Mouse (Mus musculus) spleen, adult 12 weeks (tissue): ENCODE results near the gene Doc2g.
A peak's percentile ranks its signal among the peaks of the same experiment; 100 is the strongest.
"Not testable (repeated sequence)": the region's sequence is repeated elsewhere in the genome, so short reads cannot be mapped to it uniquely, and the experiment has no call there.

Source experiments
- DNase-seq: peaks from one replicate; pipeline ENCODE4 v3.0.0; 2022; ENCODE audit warnings: low spot score

The Doc2g gene

DNA sequence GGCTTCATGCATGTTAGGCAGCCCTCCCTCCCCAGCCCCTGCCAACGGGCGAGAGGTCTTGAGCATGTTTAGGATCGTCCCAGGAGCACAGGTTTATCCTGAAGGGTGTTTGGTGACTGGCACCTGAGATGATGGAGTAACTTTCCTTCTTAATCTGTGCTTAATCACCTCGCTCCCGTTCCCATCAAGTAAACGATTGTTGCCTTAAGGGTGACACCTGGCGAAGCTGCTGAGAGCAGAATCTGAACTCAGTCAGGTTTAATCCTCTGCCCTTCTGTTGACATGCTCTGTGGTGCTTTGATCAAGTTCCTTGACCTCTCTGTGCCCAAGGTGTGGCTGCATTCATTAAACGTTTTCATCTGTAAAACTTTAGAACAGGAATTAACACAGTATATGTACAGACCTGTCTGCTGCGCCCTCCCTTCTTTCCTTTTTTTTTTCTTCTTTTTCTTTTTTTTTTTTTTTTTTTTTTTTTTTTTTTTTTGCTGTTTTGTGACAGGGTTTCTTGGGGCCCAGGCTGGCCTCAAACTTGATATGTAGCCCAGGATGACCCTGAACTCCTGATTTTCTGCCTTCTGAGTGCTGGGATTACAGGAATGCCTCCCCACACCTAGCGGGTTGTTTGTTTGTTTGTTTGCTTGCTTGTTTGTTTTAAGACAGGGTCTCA lies 14.9 kb downstream of the Doc2g start:
- no peak for DNase-seq

DNA sequence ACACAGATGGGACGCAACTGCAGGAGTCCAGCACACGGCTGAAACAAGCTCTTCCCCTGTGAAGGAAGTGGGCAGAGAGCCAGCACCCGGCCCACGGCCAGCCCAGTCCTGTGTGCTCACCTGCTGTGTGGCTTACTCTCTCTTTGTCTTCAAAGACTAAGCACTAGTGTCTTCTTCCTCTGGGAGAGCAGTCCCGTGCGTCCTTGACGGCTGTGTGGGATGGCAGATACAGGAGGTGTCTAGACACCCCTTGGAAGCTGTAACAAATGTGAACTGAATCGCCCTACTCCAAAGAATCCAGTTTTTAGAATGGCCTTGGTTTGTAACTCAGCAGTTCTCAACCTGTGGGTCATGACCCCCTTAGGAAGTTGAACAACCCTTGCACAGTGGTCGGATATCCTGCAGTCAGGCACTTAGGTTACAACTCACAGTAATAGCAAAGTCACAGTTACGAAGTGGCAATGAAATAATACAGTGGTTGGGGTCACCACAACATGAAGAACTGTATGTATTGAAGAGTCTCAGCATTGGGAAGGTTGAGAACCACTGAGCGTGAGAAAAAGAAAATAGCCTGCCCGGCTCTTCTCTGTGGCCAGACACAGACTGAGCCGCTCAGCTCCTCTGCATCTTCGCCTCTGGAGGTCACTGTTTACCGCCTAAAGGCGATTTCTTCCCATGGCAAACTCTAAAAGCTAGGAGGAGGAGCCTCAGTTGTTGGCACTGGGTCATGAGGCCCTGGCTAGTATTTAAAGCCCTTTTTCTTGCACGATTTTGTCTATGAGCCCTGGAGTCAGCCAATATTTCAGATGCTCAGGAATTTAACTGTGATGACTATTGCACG lies 15.8 kb downstream of the Doc2g start:
- peak; percentile 64 for DNase-seq

DNA sequence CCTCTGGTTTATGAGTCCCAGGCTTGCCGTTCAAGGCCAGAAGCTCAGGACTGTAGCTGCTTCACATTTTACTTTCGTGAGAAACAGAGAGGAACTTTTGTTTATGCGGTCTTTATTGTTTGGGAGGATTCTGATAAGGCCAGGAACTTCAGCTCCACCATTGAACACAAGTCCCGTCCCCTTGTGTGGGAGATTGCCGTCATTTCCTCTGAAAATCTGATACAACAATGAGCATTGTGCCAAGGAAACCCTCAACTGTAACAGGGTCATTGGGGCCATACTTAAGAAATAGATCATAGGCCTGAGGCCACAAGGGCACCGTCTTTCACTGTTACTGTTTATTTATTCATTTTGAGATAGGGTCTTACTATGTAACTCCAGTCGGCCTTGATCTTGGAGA lies 20.1 kb downstream of the Doc2g start:
- no peak for DNase-seq

DNA sequence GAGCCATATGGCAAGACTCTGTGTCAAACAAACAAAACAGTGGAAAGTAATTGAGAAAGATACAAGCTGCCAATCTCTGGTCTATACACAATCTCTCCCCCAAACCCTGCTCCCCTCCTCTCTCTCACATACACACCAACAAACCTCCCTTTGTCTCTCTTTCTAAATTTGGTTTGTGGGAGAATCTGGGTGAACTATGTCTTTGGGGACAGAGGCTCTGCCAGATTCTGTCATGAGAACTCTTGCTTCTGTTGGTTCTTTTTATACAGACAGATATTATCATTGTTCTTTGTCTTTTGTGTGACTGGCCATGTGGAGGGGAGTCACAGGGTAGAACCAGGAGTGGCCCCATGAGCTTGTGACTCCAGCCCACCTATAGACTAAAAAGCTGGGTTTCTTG lies 24.5 kb downstream of the Doc2g start:
- no peak for DNase-seq

DNA sequence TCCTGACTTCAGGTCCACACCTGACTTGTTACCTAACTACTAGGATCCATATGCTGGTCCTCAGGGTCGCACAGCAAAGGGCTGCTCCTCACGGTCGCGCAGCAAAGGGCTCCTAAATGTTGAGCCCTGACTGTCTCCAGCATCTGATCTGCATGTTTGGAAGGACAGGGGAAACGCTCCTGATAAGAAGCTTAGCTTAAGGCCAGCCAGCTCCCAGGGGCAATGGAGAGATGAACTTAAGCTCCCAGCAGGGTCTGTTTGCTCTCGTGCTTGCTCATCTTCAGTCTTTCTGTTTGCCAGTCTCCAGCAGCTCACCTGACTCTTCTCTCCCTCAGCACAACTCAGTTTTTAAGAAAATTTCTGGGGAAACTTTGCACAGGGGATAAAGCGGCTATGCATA lies 29.6 kb downstream of the Doc2g start:
- DNase-seq = no peak

DNA sequence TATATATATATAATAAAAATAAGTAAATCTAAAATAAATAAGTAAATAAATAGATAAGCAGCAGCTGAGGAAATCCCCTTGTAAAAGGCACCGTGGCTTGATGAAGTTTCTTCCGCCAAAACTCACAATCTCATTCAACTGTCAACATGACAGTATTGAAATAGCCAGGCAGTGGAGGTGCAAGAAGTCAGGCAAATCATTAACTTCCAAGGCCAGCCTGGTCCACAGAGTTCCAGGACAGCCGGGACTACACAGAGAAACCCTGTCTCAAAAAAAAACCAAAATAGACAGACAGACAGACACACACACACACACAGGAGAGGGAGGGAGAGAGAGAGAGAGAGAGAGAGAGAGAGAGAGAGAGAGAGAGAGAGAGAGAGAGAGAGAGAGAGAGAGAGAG lies 30.2 kb downstream of the Doc2g start:
- DNase-seq = no peak

DNA sequence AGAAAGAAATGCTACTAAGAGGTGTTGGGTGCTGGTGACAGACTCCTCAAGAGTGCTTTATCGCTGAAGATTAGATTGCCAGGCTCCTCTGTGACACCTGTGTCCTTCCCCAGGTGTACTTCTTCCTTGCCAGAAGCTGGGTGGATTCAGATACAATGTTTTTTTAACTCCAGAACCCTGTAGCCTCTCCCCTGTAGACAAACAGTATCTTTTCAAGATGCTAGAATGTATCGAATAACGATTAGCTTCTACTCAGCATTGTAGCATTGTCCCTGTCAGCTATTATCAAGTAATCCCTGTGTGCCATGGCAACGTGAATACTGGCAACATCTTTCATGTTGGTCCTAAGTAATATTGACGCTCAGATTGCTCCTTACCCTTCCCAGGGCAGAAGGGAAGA lies 30.6 kb downstream of the Doc2g start:
- no peak for DNase-seq

DNA sequence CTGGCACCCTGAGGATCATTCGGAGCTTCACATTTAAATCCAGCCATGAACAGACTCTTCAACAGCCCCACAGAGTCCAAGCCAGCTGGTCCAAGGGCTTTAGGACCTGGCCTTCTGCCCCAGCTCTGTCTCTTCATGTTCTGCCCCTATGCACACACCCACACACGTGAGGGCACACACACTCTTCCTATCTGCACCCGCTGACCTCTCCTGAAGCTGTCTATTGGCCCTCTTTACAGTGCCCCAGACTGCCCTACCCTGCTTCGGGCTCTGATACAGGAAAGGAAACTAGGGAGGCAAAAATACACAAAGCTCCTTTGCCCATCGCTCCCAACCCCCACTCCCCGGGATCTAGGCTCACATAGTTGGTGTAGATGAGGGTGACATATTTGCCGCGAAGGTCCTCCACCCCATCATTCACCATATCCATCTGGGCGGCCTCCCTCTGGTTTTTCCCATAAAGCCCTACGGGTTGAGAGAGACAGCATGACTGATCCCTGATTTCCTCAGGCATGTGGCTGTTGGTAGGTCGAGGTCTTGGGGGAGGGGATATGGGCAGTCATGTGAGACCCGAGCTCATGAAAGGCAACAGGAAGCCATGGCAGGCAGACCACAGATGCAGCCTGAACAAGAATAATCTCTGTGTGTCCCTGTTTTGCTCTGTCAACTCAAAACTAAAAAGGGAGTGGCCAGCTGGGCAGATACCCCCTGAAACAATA lies 33.4 kb downstream of the Doc2g start:
- no peak for DNase-seq

DNA sequence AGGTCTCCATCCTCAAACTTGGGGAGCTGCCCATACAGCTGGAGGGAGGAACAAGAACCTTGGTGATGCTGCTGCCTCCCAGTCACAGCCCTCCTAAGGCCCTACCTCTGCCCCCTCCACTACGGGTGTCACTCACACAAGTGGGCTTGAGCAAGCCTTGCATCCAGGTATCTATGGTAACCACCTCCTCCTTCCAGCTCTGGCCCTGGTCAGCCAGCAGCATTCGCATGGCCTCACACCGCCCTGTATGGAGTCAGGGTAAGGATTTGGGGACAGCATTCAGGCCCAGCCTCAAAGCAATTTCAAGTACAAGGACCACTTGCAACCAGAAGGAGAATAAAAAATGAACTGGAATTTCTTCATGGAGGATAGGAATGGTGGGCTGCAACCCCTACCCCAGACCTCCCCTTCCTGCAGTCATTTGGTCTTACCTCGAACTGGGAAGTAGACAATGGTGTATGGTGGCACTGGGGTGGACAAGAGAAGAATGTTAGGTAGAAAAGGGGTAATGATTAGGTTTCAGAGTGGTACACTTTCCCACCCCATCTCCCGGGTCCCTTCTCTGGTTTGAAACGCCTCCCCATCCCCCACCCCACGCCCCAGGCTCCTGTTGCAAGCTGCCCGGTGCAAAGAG lies 34.2 kb downstream of the Doc2g start:
- not testable (repeated sequence) for DNase-seq

DNA sequence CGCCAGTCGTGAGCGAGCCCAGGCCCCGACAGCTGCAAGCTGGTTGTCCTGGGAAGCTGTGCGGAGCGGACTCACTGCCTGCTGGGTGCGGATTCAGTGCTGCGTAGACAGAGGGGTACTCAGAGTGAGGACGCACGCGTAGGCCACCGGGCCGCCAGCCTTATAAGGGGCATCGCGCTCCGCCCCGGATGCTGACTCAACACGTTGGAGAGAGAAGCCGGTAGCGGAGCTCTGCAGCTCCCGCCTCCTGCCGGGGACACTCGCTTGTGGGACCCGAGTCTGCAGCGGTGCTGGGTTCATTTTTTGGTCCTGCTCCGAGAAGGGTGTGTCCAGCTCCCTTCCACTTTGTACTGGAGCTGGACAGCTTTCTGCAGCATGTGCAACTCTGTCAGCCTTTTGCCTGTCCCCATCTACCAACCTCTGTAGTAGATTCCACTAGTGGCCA lies 34.7 kb downstream of the Doc2g start, which contains the start of gene Gstp1:
Gstp1 (minus strand) TSS at position 198 of the 445 bp plus-strand sequence.
- peak; percentile 69 for DNase-seq

DNA sequence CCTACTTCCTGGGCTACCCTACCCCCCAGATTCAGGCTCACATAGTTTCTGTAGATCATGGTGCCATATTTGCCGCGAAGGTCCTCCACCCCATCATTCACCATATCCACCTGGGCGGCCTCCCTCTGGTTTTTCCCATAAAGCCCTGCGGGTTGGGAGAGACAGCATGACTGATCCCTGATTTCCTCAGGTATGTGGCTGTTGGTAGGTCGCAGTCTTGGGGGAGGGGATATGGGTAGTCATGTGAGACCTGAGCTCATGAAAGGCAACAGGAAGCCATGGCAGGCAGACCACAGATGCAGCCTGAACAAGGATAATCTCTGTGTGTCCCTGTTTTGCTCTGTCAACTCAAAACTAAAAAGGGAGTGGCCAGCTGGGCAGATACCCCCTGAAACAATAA lies 37.8 kb downstream of the Doc2g start:
- not testable (repeated sequence) for DNase-seq

DNA sequence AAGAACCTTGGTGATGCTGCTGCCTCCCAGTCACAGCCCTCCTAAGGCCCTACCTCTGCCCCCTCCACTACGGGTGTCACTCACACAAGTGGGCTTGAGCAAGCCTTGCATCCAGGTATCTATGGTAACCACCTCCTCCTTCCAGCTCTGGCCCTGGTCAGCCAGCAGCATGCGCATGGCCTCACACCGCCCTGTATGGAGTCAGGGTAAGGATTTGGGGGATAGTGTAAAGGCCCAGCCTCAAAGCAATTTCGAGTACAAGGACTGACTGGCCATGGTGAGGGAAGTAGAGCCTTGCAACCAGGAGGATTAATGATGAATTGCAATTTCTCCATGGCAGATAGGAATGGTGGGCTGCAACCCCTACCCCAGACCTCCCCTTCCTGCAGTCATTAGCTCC lies 38.4 kb downstream of the Doc2g start:
- not testable (repeated sequence) for DNase-seq

DNA sequence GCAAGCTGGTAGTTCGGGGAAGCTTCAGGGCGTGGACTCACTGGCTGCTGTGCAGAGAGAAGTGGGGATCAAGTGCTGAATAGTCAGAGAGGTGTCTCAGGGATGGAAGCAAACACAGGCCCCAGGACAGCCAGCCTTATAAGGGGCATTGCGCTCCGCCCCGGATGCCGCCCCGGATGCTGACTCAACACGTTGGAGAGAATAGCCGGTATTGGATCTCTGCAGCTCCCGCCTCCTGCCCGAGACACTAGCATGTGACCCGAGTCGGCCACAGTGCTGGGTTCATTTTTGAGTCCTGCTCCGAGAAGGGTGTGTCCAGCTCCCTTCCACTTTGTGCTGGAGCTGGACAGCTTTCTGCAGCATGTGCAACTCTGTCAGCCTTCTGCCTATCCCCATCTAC lies 39.0 kb downstream of the Doc2g start:
- DNase-seq = no peak

DNA sequence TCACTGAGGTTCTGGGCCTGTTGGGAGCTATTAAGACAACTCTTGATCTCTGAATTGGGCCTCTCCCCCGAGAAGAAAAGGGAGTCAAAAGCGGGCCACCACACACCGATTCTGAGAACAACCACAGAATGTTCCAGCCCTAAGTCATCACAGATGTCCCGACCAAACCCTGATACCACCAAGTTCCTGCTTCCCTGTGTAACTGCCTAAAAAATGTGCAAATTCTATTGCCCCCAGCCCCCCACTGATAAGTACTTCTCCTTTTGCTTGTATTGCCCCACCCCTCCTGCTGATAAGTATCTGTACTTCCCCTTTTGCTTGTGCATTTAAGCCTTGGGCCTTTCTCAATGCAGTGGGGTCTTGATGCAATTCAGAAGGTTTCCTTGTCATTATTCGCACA lies 41.0 kb downstream of the Doc2g start:
- not testable (repeated sequence) for DNase-seq

DNA sequence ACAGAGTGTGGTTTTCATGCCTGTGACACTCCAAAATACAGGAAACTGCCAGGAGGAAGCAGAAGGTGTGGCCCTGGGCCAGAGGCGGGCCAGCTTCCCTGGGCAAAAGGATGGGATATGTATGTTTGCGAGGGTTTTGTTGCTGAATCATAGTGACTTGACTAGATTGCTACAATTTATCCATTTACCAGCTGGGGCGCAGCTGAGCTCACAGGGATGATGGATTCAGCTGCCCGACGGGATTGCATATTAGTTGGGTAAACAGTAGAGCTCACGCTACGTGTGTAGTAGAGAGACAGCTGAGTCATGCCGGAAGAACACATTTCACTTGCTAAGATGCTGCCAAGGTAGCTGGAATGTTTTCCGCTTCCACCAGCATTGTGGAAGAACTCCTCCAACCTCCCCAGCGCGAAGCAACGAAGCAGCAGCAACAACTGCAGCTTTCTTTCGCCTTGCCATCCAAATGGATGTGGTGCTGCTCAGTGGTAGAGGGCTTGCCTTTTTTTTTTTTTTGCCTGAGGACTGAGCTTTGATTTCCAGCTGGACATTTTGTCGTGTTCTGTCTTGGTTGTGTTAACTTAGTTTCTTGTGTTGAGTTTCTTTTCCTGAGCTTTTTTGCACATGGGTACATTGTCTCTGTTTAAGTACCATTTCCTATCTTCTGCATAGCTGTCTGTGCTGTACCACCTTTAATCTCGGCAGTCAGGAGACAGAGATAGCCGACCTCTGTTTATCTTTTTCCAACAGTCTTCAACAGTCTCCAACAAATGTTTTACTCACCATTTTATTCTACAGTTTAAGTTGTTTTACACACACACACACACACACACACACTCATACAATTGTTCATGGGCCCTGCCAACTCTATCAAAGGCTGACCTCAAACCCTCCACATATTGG lies 43.1 kb downstream of the Doc2g start, which contains the start of gene Gstp2:
Gstp2 (minus strand) TSS at position 58 of the 900 bp plus-strand sequence.
- peak; percentile 59 for DNase-seq

DNA sequence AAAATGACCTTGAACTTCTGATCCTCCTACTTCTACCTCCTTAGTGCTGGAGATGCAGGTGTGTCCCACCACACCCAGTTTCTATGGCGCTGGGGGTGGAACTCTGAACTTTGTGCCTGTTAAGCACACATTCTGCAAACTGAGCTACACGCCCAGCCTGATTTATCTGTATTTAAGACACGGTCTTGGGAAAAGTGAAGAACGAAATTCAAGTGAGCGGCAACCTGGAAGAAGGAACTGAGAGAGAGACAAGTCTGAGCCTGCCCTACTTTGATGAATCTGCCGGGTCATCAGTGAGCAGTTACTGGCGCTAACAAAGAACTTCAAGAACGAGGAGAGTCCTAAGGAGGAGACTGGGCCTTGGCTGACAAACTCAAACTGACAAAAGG lies 43.7 kb downstream of the Doc2g start:
- peak; percentile 57 for DNase-seq

DNA sequence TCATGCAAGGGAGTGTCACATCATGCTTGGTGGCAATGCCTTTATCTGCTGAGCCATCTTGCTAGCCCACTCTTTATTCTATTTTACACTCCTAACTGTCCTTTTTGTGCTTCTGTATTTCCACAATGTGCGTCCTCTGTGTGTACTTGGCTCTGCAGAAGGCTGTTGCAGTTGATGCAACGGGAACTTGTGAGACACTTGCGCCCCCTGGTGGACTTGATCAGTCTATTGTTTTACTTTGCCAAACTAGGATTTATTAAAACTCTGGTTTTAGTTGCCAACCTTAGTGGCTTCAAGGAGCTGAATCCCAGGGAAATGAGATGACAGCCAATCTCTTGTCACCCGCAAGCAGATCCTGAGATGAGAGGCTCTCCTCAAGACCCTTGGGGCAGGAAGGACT lies 44.7 kb downstream of the Doc2g start:
- DNase-seq = peak; percentile 77

DNA sequence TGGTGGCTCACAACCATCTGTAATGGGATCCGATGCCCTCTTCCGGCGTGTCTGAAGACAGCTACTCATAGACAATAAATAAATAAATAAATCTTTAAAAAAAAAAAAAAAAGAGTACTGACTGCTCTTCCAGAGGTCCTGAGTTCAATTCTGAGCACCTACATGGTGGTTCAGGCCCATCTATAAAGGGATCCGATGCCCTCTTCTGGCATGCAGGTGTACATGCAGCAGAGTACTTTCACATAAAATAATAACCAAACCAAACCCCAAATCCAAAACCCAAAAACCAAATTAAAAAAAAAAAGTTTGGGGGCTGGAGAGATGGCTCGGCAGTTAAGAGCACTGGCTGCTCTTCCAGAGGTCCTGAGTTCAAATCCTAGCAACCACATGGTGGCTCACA lies 46.0 kb downstream of the Doc2g start:
- not testable (repeated sequence) for DNase-seq

DNA sequence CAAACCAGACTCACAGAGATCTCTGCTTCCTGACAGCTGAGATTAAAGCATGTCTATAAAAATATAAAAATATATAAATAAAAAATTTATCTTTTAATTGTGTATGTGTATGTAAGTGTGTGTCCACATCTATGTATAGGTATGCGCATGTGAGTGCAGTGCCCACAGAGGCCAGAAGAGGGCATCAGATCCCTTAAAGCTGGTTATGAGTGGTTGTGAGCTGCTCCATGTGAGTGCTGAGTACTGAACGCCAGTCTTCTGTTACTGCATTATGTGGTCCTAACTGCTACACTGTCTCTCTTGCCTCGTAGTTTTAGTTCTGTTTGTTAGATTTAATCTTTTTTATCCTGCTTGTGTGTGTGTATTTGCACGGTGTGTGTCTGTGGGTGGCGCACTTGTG lies 47.9 kb downstream of the Doc2g start:
- no peak for DNase-seq

DNA sequence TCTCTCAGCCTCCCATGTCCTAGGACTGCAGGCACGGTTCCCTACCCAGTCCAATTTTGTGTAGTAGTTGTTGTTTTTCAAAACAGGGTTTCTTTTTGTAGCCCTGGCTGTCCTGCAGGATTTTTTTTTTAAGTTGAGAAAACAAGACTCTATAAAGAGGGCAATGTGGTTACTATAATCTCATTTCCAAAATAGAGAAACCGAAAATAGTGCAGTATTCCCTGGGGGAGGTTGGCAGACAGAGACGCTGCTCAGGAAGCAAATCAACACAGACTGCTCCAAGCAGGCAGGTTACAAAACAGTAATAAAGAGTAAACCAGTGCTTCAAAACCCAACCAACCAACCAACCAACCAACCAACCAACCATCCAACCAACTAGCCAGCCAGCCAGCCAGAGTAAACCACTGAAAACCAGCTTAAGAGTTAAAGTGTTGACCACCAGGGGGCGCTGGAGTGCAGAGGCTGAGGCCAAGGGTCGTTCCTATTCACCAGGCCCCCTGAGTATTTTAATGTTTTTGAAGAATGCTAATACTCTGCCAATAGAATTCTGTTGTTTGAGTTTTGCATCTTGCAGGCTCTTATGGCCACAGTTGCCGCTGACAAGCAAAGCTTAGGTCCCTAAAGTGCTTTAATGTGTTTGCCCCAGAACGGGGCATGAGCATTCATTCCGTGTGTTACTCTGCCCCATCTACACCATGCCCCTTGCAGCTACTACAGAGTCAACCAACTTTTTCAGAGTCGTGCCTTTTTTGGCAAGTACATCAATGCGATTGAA lies 48.8 kb downstream of the Doc2g start:
- peak; percentile 58 for DNase-seq
